Mouse (Mus musculus): ENCODE results near the gene Becn1.
"Not testable (repeated sequence)": the region's sequence is repeated elsewhere in the genome, so short reads cannot be mapped to it uniquely, and the experiment has no call there.

The Becn1 gene

GRCm38 (mm10) chr11:101302004-101302798, at the start of gene Becn1:
Becn1 (minus strand) TSS chr11:101302286.
- DNase-seq (ENCODE audit: low read depth, low spot score) = peak; percentile 97

- no peak for DNase-seq (ENCODE audit: low read depth, low spot score)
Measured at GRCm38 (mm10) chr11:101351721-101352111, 49.6 kb upstream of the Becn1 start.

GRCm38 (mm10) chr11:101351100-101351720, 49.1 kb upstream of the Becn1 start:
- DNase-seq (ENCODE audit: low read depth, low spot score) = no peak

- no peak for DNase-seq (ENCODE audit: low read depth, low spot score)
Measured at GRCm38 (mm10) chr11:101349216-101349615, 47.1 kb upstream of the Becn1 start.

GRCm38 (mm10) chr11:101348774-101349173, 46.7 kb upstream of the Becn1 start:
- no peak for DNase-seq (ENCODE audit: low read depth, low spot score)

GRCm38 (mm10) chr11:101347083-101347775, 45.1 kb upstream of the Becn1 start:
- DNase-seq (ENCODE audit: low read depth, low spot score) = peak; percentile 91

GRCm38 (mm10) chr11:101338123-101338760, 36.2 kb upstream of the Becn1 start:
- peak; percentile 58 for DNase-seq (ENCODE audit: low read depth, low spot score)

- DNase-seq (ENCODE audit: low read depth, low spot score) = peak; percentile 43
Measured at GRCm38 (mm10) chr11:101335685-101336084, 33.6 kb upstream of the Becn1 start.

GRCm38 (mm10) chr11:101334516-101334915, 32.4 kb upstream of the Becn1 start:
- peak; percentile 83 for DNase-seq (ENCODE audit: low read depth, low spot score)

GRCm38 (mm10) chr11:101334023-101334422, 31.9 kb upstream of the Becn1 start:
- peak; percentile 81 for DNase-seq (ENCODE audit: low read depth, low spot score)

- DNase-seq (ENCODE audit: low read depth, low spot score) = no peak
Measured at GRCm38 (mm10) chr11:101332537-101332936, 30.5 kb upstream of the Becn1 start.

- DNase-seq (ENCODE audit: low read depth, low spot score) = not testable (repeated sequence)
Measured at GRCm38 (mm10) chr11:101330961-101331360, 28.9 kb upstream of the Becn1 start.

GRCm38 (mm10) chr11:101330371-101330924, 28.4 kb upstream of the Becn1 start, which contains the start of gene Aoc3:
Aoc3 (plus strand) TSS chr11:101330605.
- no peak for DNase-seq (ENCODE audit: low read depth, low spot score)

- DNase-seq (ENCODE audit: low read depth, low spot score) = no peak
Measured at GRCm38 (mm10) chr11:101328941-101329635, 27.0 kb upstream of the Becn1 start.

- DNase-seq (ENCODE audit: low read depth, low spot score) = peak; percentile 39
Measured at GRCm38 (mm10) chr11:101327311-101327710, 25.2 kb upstream of the Becn1 start.

GRCm38 (mm10) chr11:101326147-101326546, 24.1 kb upstream of the Becn1 start:
- no peak for DNase-seq (ENCODE audit: low read depth, low spot score)

- not testable (repeated sequence) for DNase-seq (ENCODE audit: low read depth, low spot score)
Measured at GRCm38 (mm10) chr11:101325201-101325600, 23.1 kb upstream of the Becn1 start.

GRCm38 (mm10) chr11:101324763-101325162, 22.7 kb upstream of the Becn1 start, which contains the start of gene Aoc2:
Aoc2 (plus strand) TSS chr11:101325063.
- DNase-seq (ENCODE audit: low read depth, low spot score) = no peak

GRCm38 (mm10) chr11:101323609-101324008, 21.5 kb upstream of the Becn1 start:
- DNase-seq (ENCODE audit: low read depth, low spot score) = peak; percentile 86

- peak; percentile 29 for DNase-seq (ENCODE audit: low read depth, low spot score)
Measured at GRCm38 (mm10) chr11:101316501-101316917, 14.4 kb upstream of the Becn1 start.
